In genomic region chr2:172496736-172497345, GRCm38 (mm10) we compare ENCODE assay signal across 25 mouse cellular contexts. TPM values are rescaled to one million over a fixed set of nuclear protein-coding genes. Genes with fewer than 3 reads are reported as not detected.
DNase-seq lines count a peak whose midpoint lies in the region; ATAC-seq lines count a peak whose summit lies in the region.
"Had no signal": no experiment of that assay in that cellular context is flagged by ENCODE, and none has a peak within 500 bp of the region (broad histone marks: within the 10 kb centered on the region; RNA-seq: fewer than 3 reads in every experiment).

No protein-coding gene starts in this region.

- no peak overlapping the region for H3K9ac ChIP-seq in kidney, embryonic 15.5 days
- no peak overlapping the region for H3K9ac ChIP-seq in hindbrain, embryonic 16.5 days (ENCODE audit: low read depth, low read length)
- H3K9ac ChIP-seq: embryonic facial prominence, embryonic 12.5 days; forebrain, embryonic 15.5 days; heart, embryonic 13.5 days; hindbrain, embryonic 15.5 days had no signal

- peak; percentile 23 to 82 for DNase-seq in adrenal gland, adult (ENCODE audit: inconsistent age in 2 of 2, low spot score in 1 of 2)
- DNase-seq in adrenal gland, postnatal 4 days (ENCODE audit: low spot score in 2 of 2): no peak
- peak; percentile 13 for DNase-seq in kidney, adult 18-20 months
- peak; percentile 20 to 63 for DNase-seq in kidney, postnatal 25 days
- no peak for DNase-seq in kidney, postnatal 10 days
- DNase-seq in spleen, adult 18-20 months: no peak
- DNase-seq: B cell, adult 2 months; cerebellum, adult 11-12 months; cerebellum, adult 9-10 months; cerebellum, postnatal 25 days; gastrocnemius, postnatal 36 days; heart, adult 11 months; heart, postnatal 36 days had no signal

- H3K9me3 ChIP-seq in kidney, embryonic 15.5 days (replicated peaks): no peaks in the 10 kb centered on the region
- no peaks in the 10 kb centered on the region for H3K9me3 ChIP-seq in hindbrain, embryonic 16.5 days (ENCODE audit: control insufficient read depth, low read length)
- H3K9me3 ChIP-seq: embryonic facial prominence, embryonic 12.5 days; forebrain, embryonic 15.5 days; heart, embryonic 13.5 days; hindbrain, embryonic 15.5 days had no signal

- no peaks in the 10 kb centered on the region for H3K4me1 ChIP-seq in kidney, embryonic 15.5 days
- H3K4me1 ChIP-seq in hindbrain, embryonic 16.5 days (ENCODE audit: control insufficient read depth, insufficient read depth, low read depth, low read length): no peaks in the 10 kb centered on the region
- H3K4me1 ChIP-seq: embryonic facial prominence, embryonic 12.5 days; forebrain, embryonic 15.5 days; hindbrain, embryonic 15.5 days had no signal

- ATAC-seq in kidney, embryonic 15.5 days (replicated peaks; ENCODE audit: low FRiP score): no peak
- no peak for ATAC-seq in hindbrain, embryonic 16.5 days
- ATAC-seq: CD4-positive, CD25-positive, alpha-beta regulatory T cell, adult 4 months; forebrain, embryonic 15.5 days had no signal

- no peaks in the 10 kb centered on the region for H3K27me3 ChIP-seq in kidney, embryonic 15.5 days
- H3K27me3 ChIP-seq in hindbrain, embryonic 16.5 days (replicated peaks; ENCODE audit: control insufficient read depth, insufficient read depth, low read length): no peaks in the 10 kb centered on the region; the same call in 1 of the 2 replicates
- H3K27me3 ChIP-seq: embryonic facial prominence, embryonic 12.5 days; forebrain, embryonic 15.5 days; heart, embryonic 13.5 days; hindbrain, embryonic 15.5 days had no signal

- WGBS in kidney, embryonic 15.5 days: 72% methylated on average over 8 of the region's 8 CpGs
- 75% methylated on average over 8 of the region's 8 CpGs for WGBS in hindbrain, embryonic 16.5 days

- H3K4me3 ChIP-seq in kidney, embryonic 15.5 days (replicated peaks): no peak overlapping the region
- H3K4me3 ChIP-seq in hindbrain, embryonic 16.5 days (ENCODE audit: low read length): no peak overlapping the region
- H3K4me3 ChIP-seq: embryonic facial prominence, embryonic 12.5 days; forebrain, embryonic 15.5 days; heart, embryonic 13.5 days; hindbrain, embryonic 15.5 days had no signal

- no peaks in the 10 kb centered on the region for H3K36me3 ChIP-seq in kidney, embryonic 15.5 days
- H3K36me3 ChIP-seq in hindbrain, embryonic 16.5 days (ENCODE audit: control insufficient read depth, insufficient read depth, low read length): no peaks in the 10 kb centered on the region
- H3K36me3 ChIP-seq: embryonic facial prominence, embryonic 12.5 days; forebrain, embryonic 15.5 days; heart, embryonic 13.5 days; hindbrain, embryonic 15.5 days had no signal

- H3K27ac ChIP-seq in kidney, embryonic 15.5 days: no peak overlapping the region
- H3K27ac ChIP-seq in hindbrain, embryonic 16.5 days (ENCODE audit: low read depth, low read length): no peak overlapping the region
- H3K27ac ChIP-seq: embryonic facial prominence, embryonic 12.5 days; forebrain, embryonic 15.5 days; heart, embryonic 13.5 days; hindbrain, embryonic 15.5 days had no signal

- no peak overlapping the region for H3K4me2 ChIP-seq in kidney, embryonic 15.5 days
- H3K4me2 ChIP-seq in hindbrain, embryonic 16.5 days (ENCODE audit: low read length): no peak overlapping the region
- H3K4me2 ChIP-seq: embryonic facial prominence, embryonic 12.5 days; forebrain, embryonic 15.5 days; heart, embryonic 13.5 days; hindbrain, embryonic 15.5 days had no signal

RNA-seq across cellular contexts. Expression of gene Fam209, which starts 24.5 kb away (rescaled TPM):
- total RNA-seq in adrenal gland, postnatal 4 days (2021): under 1 TPM in 1 of 2 experiments, not detected in 1; 0.92 TPM
- polyA plus RNA-seq in kidney, embryonic 15.5 days (2015; fragmentation: Nextera tagmentation; extraction: Ambion mirVana): not detected in 2 replicates
- 0.24 and 0.31 TPM in 2 replicates for polyA plus RNA-seq in hindbrain, embryonic 16.5 days (2015; fragmentation: Nextera tagmentation; extraction: Ambion mirVana)
- total RNA-seq: heart, postnatal 36 days had no signal
- polyA plus RNA-seq: cortical plate, adult 2 months; heart, postnatal 0 days; hindbrain, embryonic 11.5 days; hindbrain, embryonic 15.5 days had no signal

RNA-seq across cellular contexts. Expression of gene Gcnt7, which starts 38.4 kb away (rescaled TPM):
- total RNA-seq in adrenal gland, postnatal 4 days (2021): not detected
- 1.6 and 2.0 TPM in 2 replicates for polyA plus RNA-seq in kidney, embryonic 15.5 days (2015; fragmentation: Nextera tagmentation; extraction: Ambion mirVana)
- 0.96 and 1.4 TPM in 2 replicates for polyA plus RNA-seq in hindbrain, embryonic 16.5 days (2015; fragmentation: Nextera tagmentation; extraction: Ambion mirVana)
- total RNA-seq: gastrocnemius, adult 8-10 months; gastrocnemius, postnatal 36 days; heart, postnatal 36 days had no signal
- polyA plus RNA-seq: cortical plate, adult 2 months had no signal

RNA-seq across cellular contexts. Expression of gene Tfap2c, which starts 52.6 kb away (rescaled TPM):
- under 1 TPM in 1 of 2 experiments, not detected in 1; 0.11 TPM for total RNA-seq in adrenal gland, postnatal 4 days (2021)
- polyA plus RNA-seq in kidney, embryonic 15.5 days (2015; fragmentation: Nextera tagmentation; extraction: Ambion mirVana): 0.57 and 0.62 TPM in 2 replicates
- polyA plus RNA-seq in hindbrain, embryonic 16.5 days (2015; fragmentation: Nextera tagmentation; extraction: Ambion mirVana): 0.11 and 0.80 TPM in 2 replicates
- total RNA-seq: gastrocnemius, adult 8-10 months; gastrocnemius, postnatal 36 days; heart, postnatal 36 days; MEL had no signal
- polyA plus RNA-seq: heart, postnatal 0 days had no signal

RNA-seq across cellular contexts. Expression of gene Rtf2, which starts 56.5 kb away (rescaled TPM):
- total RNA-seq in adrenal gland, postnatal 4 days (2021): 10 to 100 TPM; 73.0 to 73.2 TPM
- polyA plus RNA-seq in kidney, embryonic 15.5 days (2015; fragmentation: Nextera tagmentation; extraction: Ambion mirVana): 68.9 and 74.8 TPM in 2 replicates
- polyA plus RNA-seq in hindbrain, embryonic 16.5 days (2015; fragmentation: Nextera tagmentation; extraction: Ambion mirVana): 95.1 and 96.1 TPM in 2 replicates

Comparison
In these comparisons a context has a peak if more than half of its experiments do, and no peak if none do; other contexts are left out.
1. DNase-seq: peak in adrenal gland, adult (2 of 2), kidney, adult 18-20 months (single experiment) and kidney, postnatal 25 days (2 of 2); none in adrenal gland, postnatal 4 days (0 of 2), kidney, postnatal 10 days (single experiment) and spleen, adult 18-20 months (0 of 2).